Mouse (Mus musculus): ENCODE measurements around the gene Gcm1. TPM values are rescaled to one million over a fixed set of nuclear protein-coding genes. Genes with fewer than 3 reads are reported as not detected.

Gene Gcm1
- polyA plus RNA-seq (2015; fragmentation: Nextera tagmentation; extraction: Ambion mirVana): 0.14 TPM in 2 replicates

GRCm38 (mm10) chr9:78051677-78052076, at the start of gene Gcm1:
Gene Gcm1 (plus strand): TSS chr9:78051924.
- no peaks in the 10 kb centered on the region for H3K27me3 ChIP-seq (replicated peaks; ENCODE audit: insufficient read depth, low read length)
- 42% methylated on average over 3 of the region's 3 CpGs for WGBS
- no peak within 1 kb of the TSS for H3K4me3 ChIP-seq (ENCODE audit: low read depth, low read length)
- ATAC-seq (no peak), DNase-seq (ENCODE audit: low spot score) (no peak)
- no peaks in the 10 kb centered on the region for H3K9me3 ChIP-seq (ENCODE audit: low read length)
- no peaks in the 10 kb centered on the region for H3K4me1 ChIP-seq (ENCODE audit: insufficient read depth, low read depth, low read length)
- H3K27ac ChIP-seq (ENCODE audit: low read length): no peak within 1 kb of the TSS
- TF ChIP-seq EP300 (IDR thresholded peaks at IDR 0.05) (no peak), CTCF (IDR thresholded peaks at IDR 0.05) (no peak)
- H3K36me3 ChIP-seq (ENCODE audit: insufficient read depth, low read length): no peaks in the 10 kb centered on the region
- H3K4me2 ChIP-seq (replicated peaks; ENCODE audit: low read depth, low read length): no peak within 1 kb of the TSS
- no peak within 1 kb of the TSS for H3K9ac ChIP-seq (replicated peaks; ENCODE audit: low read depth)

GRCm38 (mm10) chr9:78003278-78003677, 48.4 kb upstream of the Gcm1 start:
- Histone ChIP-seq H3K9ac (replicated peaks; ENCODE audit: low read depth) (no peak overlapping the region), H3K27me3 (replicated peaks; ENCODE audit: insufficient read depth, low read length) (no peaks in the 10 kb centered on the region), H3K4me1 (ENCODE audit: insufficient read depth, low read depth, low read length) (no peaks in the 10 kb centered on the region), H3K4me2 (replicated peaks; ENCODE audit: low read depth, low read length) (no peak overlapping the region), H3K4me3 (ENCODE audit: low read depth, low read length) (no peak overlapping the region), H3K36me3 (ENCODE audit: insufficient read depth, low read length) (no peaks in the 10 kb centered on the region), H3K9me3 (ENCODE audit: low read length) (no peaks in the 10 kb centered on the region), H3K27ac (ENCODE audit: low read length) (no peak overlapping the region)
- DNase-seq (ENCODE audit: low spot score) (no peak), ATAC-seq (no peak)
- TF ChIP-seq EP300 (IDR thresholded peaks at IDR 0.05) (no peak), CTCF (IDR thresholded peaks at IDR 0.05) (no peak)
- 68% methylated on average over 2 of the region's 2 CpGs for WGBS

GRCm38 (mm10) chr9:78005481-78005880, 46.2 kb upstream of the Gcm1 start:
- Histone ChIP-seq H3K4me1 (ENCODE audit: insufficient read depth, low read depth, low read length) (no peaks in the 10 kb centered on the region), H3K36me3 (ENCODE audit: insufficient read depth, low read length) (no peaks in the 10 kb centered on the region), H3K27ac (ENCODE audit: low read length) (no peak overlapping the region), H3K27me3 (replicated peaks; ENCODE audit: insufficient read depth, low read length) (no peaks in the 10 kb centered on the region), H3K4me3 (ENCODE audit: low read depth, low read length) (no peak overlapping the region), H3K9me3 (ENCODE audit: low read length) (no peaks in the 10 kb centered on the region), H3K9ac (replicated peaks; ENCODE audit: low read depth) (no peak overlapping the region), H3K4me2 (replicated peaks; ENCODE audit: low read depth, low read length) (no peak overlapping the region)
- 48% methylated on average over 3 of the region's 3 CpGs for WGBS
- no peak for TF ChIP-seq EP300 (IDR thresholded peaks at IDR 0.05)
- TF ChIP-seq CTCF (IDR thresholded peaks at IDR 0.05): peak; percentile 76
- DNase-seq (ENCODE audit: low spot score): no peak
- ATAC-seq: no peak

GRCm38 (mm10) chr9:78006209-78007001, 45.3 kb upstream of the Gcm1 start:
- no peak for TF ChIP-seq EP300 (IDR thresholded peaks at IDR 0.05)
- peak; percentile 98 for TF ChIP-seq CTCF (IDR thresholded peaks at IDR 0.05)
- 47% methylated on average over 19 of the region's 19 CpGs for WGBS
- DNase-seq (ENCODE audit: low spot score): peak; percentile 93
- Histone ChIP-seq H3K9ac (replicated peaks; ENCODE audit: low read depth) (no peak overlapping the region), H3K27me3 (replicated peaks; ENCODE audit: insufficient read depth, low read length) (no peaks in the 10 kb centered on the region), H3K4me1 (ENCODE audit: insufficient read depth, low read depth, low read length) (no peaks in the 10 kb centered on the region), H3K36me3 (ENCODE audit: insufficient read depth, low read length) (no peaks in the 10 kb centered on the region), H3K4me3 (ENCODE audit: low read depth, low read length) (no peak overlapping the region), H3K27ac (ENCODE audit: low read length) (no peak overlapping the region), H3K4me2 (replicated peaks; ENCODE audit: low read depth, low read length) (no peak overlapping the region), H3K9me3 (ENCODE audit: low read length) (no peaks in the 10 kb centered on the region)
- peak; percentile 80 for ATAC-seq

GRCm38 (mm10) chr9:78009382-78009781, 42.3 kb upstream of the Gcm1 start:
- Histone ChIP-seq H3K4me3 (ENCODE audit: low read depth, low read length) (no peak overlapping the region), H3K27ac (ENCODE audit: low read length) (peak overlapping the region; percentile 64), H3K36me3 (ENCODE audit: insufficient read depth, low read length) (no peaks in the 10 kb centered on the region), H3K9me3 (ENCODE audit: low read length) (no peaks in the 10 kb centered on the region), H3K4me2 (replicated peaks; ENCODE audit: low read depth, low read length) (no peak overlapping the region), H3K27me3 (replicated peaks; ENCODE audit: insufficient read depth, low read length) (no peaks in the 10 kb centered on the region), H3K4me1 (ENCODE audit: insufficient read depth, low read depth, low read length) (no peaks in the 10 kb centered on the region), H3K9ac (replicated peaks; ENCODE audit: low read depth) (no peak overlapping the region)
- DNase-seq (ENCODE audit: low spot score): peak; percentile 87
- TF ChIP-seq CTCF (IDR thresholded peaks at IDR 0.05) (no peak), EP300 (IDR thresholded peaks at IDR 0.05) (peak; percentile 99)
- ATAC-seq: peak; percentile 90
- 59% methylated on average over 7 of the region's 7 CpGs for WGBS

GRCm38 (mm10) chr9:78010187-78010586, 41.5 kb upstream of the Gcm1 start:
- ATAC-seq (no peak), DNase-seq (ENCODE audit: low spot score) (no peak)
- TF ChIP-seq EP300 (IDR thresholded peaks at IDR 0.05) (no peak), CTCF (IDR thresholded peaks at IDR 0.05) (no peak)
- H3K4me1 ChIP-seq (ENCODE audit: insufficient read depth, low read depth, low read length): no peaks in the 10 kb centered on the region
- H3K27me3 ChIP-seq (replicated peaks; ENCODE audit: insufficient read depth, low read length): no peaks in the 10 kb centered on the region
- H3K4me3 ChIP-seq (ENCODE audit: low read depth, low read length): no peak overlapping the region
- H3K9me3 ChIP-seq (ENCODE audit: low read length): no peaks in the 10 kb centered on the region
- no peak overlapping the region for H3K9ac ChIP-seq (replicated peaks; ENCODE audit: low read depth)
- WGBS: 74% methylated on average over 5 of the region's 5 CpGs
- 0 out of 2 replicates have a peak overlapping the region, but pooled peaks have one; percentile 64 for H3K27ac ChIP-seq (ENCODE audit: low read length)
- H3K4me2 ChIP-seq (replicated peaks; ENCODE audit: low read depth, low read length): no peak overlapping the region
- H3K36me3 ChIP-seq (ENCODE audit: insufficient read depth, low read length): no peaks in the 10 kb centered on the region
